Mouse (Mus musculus) midbrain, postnatal 0 days (tissue): ENCODE measurements around the gene Bphl. TPM values are rescaled to one million over a fixed set of nuclear protein-coding genes. Genes with fewer than 3 reads are reported as not detected.

ENCODE experiments used
- ATAC-seq: fragments of 200-750 bp; cut with Nextera tagmentation; 2 replicates; pipeline ENCODE4 v1.8.0; 2017; ENCODE audit warnings: moderate number of reproducible peaks, mild to moderate bottlenecking, moderate TSS enrichment, moderate library complexity; ENCODE audit not compliant: low FRiP score
- DNase-seq: peaks from one replicate; pipeline ENCODE4 v3.0.0-alpha.2; 2015; ENCODE audit warnings: low spot score
- H3K27ac ChIP-seq: fragments of 300-500 bp; sonication (generic); 2 replicates; pipeline ENCODE4 v1.5.1; 2014; ENCODE audit warnings: low read depth, mild to moderate bottlenecking, low read length, mixed read lengths
- H3K27me3 ChIP-seq: fragments of 300-500 bp; sonication (generic); 2 replicates; pipeline ENCODE4 v1.6.1; 2014; ENCODE audit warnings: low read length, control low read depth, mixed read lengths; ENCODE audit not compliant: insufficient read depth
- H3K36me3 ChIP-seq: fragments of 300-500 bp; sonication (generic); 2 replicates; pipeline ENCODE4 v1.6.1; 2014; ENCODE audit warnings: low read length, control low read depth, mixed read lengths; ENCODE audit not compliant: insufficient read depth
- H3K4me1 ChIP-seq: fragments of 300-500 bp; sonication (generic); 2 replicates; pipeline ENCODE4 v1.6.1; 2014; ENCODE audit warnings: mild to moderate bottlenecking, control low read depth, antibody characterized with exemption, low read length, mixed read lengths; ENCODE audit not compliant: insufficient read depth
- H3K4me2 ChIP-seq: fragments of 300-500 bp; sonication (generic); 2 replicates; pipeline ENCODE4 v1.6.1; 2014; ENCODE audit warnings: low read depth, mild to moderate bottlenecking, low read length, mixed read lengths; ENCODE audit not compliant: poor library complexity, severe bottlenecking
- H3K4me3 ChIP-seq: fragments of 300-500 bp; sonication (generic); 2 replicates; pipeline ENCODE4 v1.5.1; 2014; ENCODE audit warnings: low read depth, mild to moderate bottlenecking, low read length, moderate library complexity
- H3K9ac ChIP-seq: fragments of 300-500 bp; sonication (generic); replicated peaks from 2 replicates; pipeline ENCODE4 v1.6.1; 2014; ENCODE audit warnings: mild to moderate bottlenecking, low read length, moderate library complexity, mixed read lengths; ENCODE audit not compliant: poor library complexity, severe bottlenecking
- H3K9me3 ChIP-seq: fragments of 300-500 bp; sonication (generic); 2 replicates; pipeline ENCODE4 v1.6.1; 2016; ENCODE audit warnings: low read length, control low read depth
- CTCF ChIP-seq: IDR thresholded peaks from 2 replicates; pipeline ENCODE4 v1.5.1; 2016; ENCODE audit warnings: antibody characterized with exemption, mild to moderate bottlenecking
- WGBS: fragments of 180-500 bp; shearing (Covaris S2); extraction: QIAGEN DNeasy Blood & Tissue Kit; methylation state at CpG from one replicate; pipeline ENCODE4 v1.1.7; 2014; 5-methylcytosine and 5-hydroxymethylcytosine counted together
- polyA plus RNA-seq: library from polyadenylated mRNA; unstranded; fragments of >200 nt; fragmentation: Nextera tagmentation; extraction: Ambion mirVana; gene quantifications from 2 replicates; pipeline ENCODE4 v1.2.1, GENCODE M21; 2015
- total RNA-seq: library from RNA; depleted of rRNA; stranded (reverse); fragments of >200 nt; gene quantifications from 2 replicates; pipeline ENCODE4 v1.2.3, GENCODE M21; 2014

Bphl gene
- total and polyA plus RNA-seq, 2 experiments from 2014 or later: 42.7 to 47.7 TPM

- ATAC-seq (no peak), DNase-seq (no peak)
- Histone ChIP-seq H3K9ac (no peak overlapping the region), H3K9me3 (no peaks in the 10 kb centered on the region), H3K4me3 (no peak overlapping the region), H3K36me3 (no peaks in the 10 kb centered on the region), H3K27me3 (no peaks in the 10 kb centered on the region), H3K4me1 (no peaks in the 10 kb centered on the region), H3K4me2 (no peak overlapping the region), H3K27ac (no peak overlapping the region)
- 81% methylated on average over 5 of the region's 5 CpGs for WGBS
- TF ChIP-seq CTCF: no peak
Measured at GRCm38 (mm10) chr13:34112369-34113081, 75.1 kb downstream of the Bphl start.

- DNase-seq (no peak), ATAC-seq (no peak)
- H3K27ac ChIP-seq: no peak overlapping the region
- no peaks in the 10 kb centered on the region for H3K4me1 ChIP-seq
- H3K4me3 ChIP-seq: no peak overlapping the region
- no peaks in the 10 kb centered on the region for H3K9me3 ChIP-seq
- no peaks in the 10 kb centered on the region for H3K36me3 ChIP-seq
- H3K9ac ChIP-seq: no peak overlapping the region
- 68% methylated on average over 3 of the region's 3 CpGs for WGBS
- H3K4me2 ChIP-seq: no peak overlapping the region
- no peaks in the 10 kb centered on the region for H3K27me3 ChIP-seq
- no peak for TF ChIP-seq CTCF
Measured at GRCm38 (mm10) chr13:34113086-34113485, 75.7 kb downstream of the Bphl start.

- Histone ChIP-seq H3K27me3 (no peaks in the 10 kb centered on the region), H3K4me3 (no peak overlapping the region), H3K9me3 (no peaks in the 10 kb centered on the region), H3K9ac (no peak overlapping the region), H3K36me3 (no peaks in the 10 kb centered on the region), H3K27ac (no peak overlapping the region), H3K4me1 (no peaks in the 10 kb centered on the region), H3K4me2 (no peak overlapping the region)
- WGBS: 94% methylated on average over 4 of the region's 4 CpGs
- DNase-seq (no peak), ATAC-seq (no peak)
- TF ChIP-seq CTCF: no peak
Measured at GRCm38 (mm10) chr13:34114654-34115053, 77.3 kb downstream of the Bphl start.

GRCm38 (mm10) chr13:34116508-34116907 is 79.1 kb downstream of the Bphl start:
- 85% methylated on average over 6 of the region's 6 CpGs for WGBS
- no peaks in the 10 kb centered on the region for H3K4me1 ChIP-seq
- no peak overlapping the region for H3K4me3 ChIP-seq
- H3K9me3 ChIP-seq: no peaks in the 10 kb centered on the region
- H3K4me2 ChIP-seq: no peak overlapping the region
- TF ChIP-seq CTCF: no peak
- no peak for ATAC-seq
- H3K27ac ChIP-seq: no peak overlapping the region
- H3K27me3 ChIP-seq: no peaks in the 10 kb centered on the region
- no peak overlapping the region for H3K9ac ChIP-seq
- DNase-seq: no peak
- no peaks in the 10 kb centered on the region for H3K36me3 ChIP-seq

GRCm38 (mm10) chr13:34118816-34119215 is 81.4 kb downstream of the Bphl start:
- no peak overlapping the region for H3K4me2 ChIP-seq
- 75% methylated on average over 4 of the region's 4 CpGs for WGBS
- no peak for TF ChIP-seq CTCF
- no peaks in the 10 kb centered on the region for H3K27me3 ChIP-seq
- H3K4me1 ChIP-seq: peaks cover 10% of the 10 kb centered on the region; the same call in 1 of the 2 replicates
- H3K9ac ChIP-seq: no peak overlapping the region
- no peaks in the 10 kb centered on the region for H3K9me3 ChIP-seq
- ATAC-seq (no peak), DNase-seq (no peak)
- H3K4me3 ChIP-seq: no peak overlapping the region
- H3K27ac ChIP-seq: no peak overlapping the region
- no peaks in the 10 kb centered on the region for H3K36me3 ChIP-seq

- H3K9ac ChIP-seq: no peak overlapping the region
- H3K4me3 ChIP-seq: no peak overlapping the region
- no peak overlapping the region for H3K4me2 ChIP-seq
- H3K4me1 ChIP-seq: peaks cover 15% of the 10 kb centered on the region; the same call in 1 of the 2 replicates
- TF ChIP-seq CTCF: no peak
- DNase-seq: no peak
- H3K9me3 ChIP-seq: no peaks in the 10 kb centered on the region
- H3K27me3 ChIP-seq: no peaks in the 10 kb centered on the region
- no peak for ATAC-seq
- no peak overlapping the region for H3K27ac ChIP-seq
- 0 out of 2 replicates have a peak, but pooled peaks cover 4% of the 10 kb centered on the region for H3K36me3 ChIP-seq
- WGBS: 78% methylated on average over 4 of the region's 4 CpGs
Measured at GRCm38 (mm10) chr13:34119406-34119805, 82.0 kb downstream of the Bphl start.
